Mouse (Mus musculus) hindbrain, embryonic 16.5 days (tissue): Measurements from ENCODE around the gene Sptb. TPM values are rescaled to one million over a fixed set of nuclear protein-coding genes. Genes with fewer than 3 reads are reported as not detected.

Experiments
- ATAC-seq: fragments of 200-750 bp; cut with Nextera tagmentation; 2 replicates; pipeline ENCODE4 v1.8.0; 2017; ENCODE audit warnings: moderate TSS enrichment, moderate library complexity
- H3K27ac ChIP-seq: fragments of 300-500 bp; sonication (generic); 2 replicates; pipeline ENCODE4 v1.5.1; 2014; ENCODE audit warnings: low read depth, mild to moderate bottlenecking, control low read depth, low read length, moderate library complexity
- H3K27me3 ChIP-seq: fragments of 300-500 bp; sonication (generic); replicated peaks from 2 replicates; pipeline ENCODE4 v1.6.1; 2014; ENCODE audit warnings: low read length; ENCODE audit not compliant: control insufficient read depth, insufficient read depth
- H3K36me3 ChIP-seq: fragments of 300-500 bp; sonication (generic); 2 replicates; pipeline ENCODE4 v1.6.1; 2014; ENCODE audit warnings: mild to moderate bottlenecking, low read length, moderate library complexity, mixed read lengths; ENCODE audit not compliant: control insufficient read depth, insufficient read depth
- H3K4me1 ChIP-seq: fragments of 300-500 bp; sonication (generic); 2 replicates; pipeline ENCODE4 v1.6.1; 2014; ENCODE audit warnings: low read depth, low read length; ENCODE audit not compliant: control insufficient read depth, insufficient read depth
- H3K4me2 ChIP-seq: fragments of 300-500 bp; sonication (generic); 2 replicates; pipeline ENCODE4 v1.6.1; 2014; ENCODE audit warnings: mild to moderate bottlenecking, low read length, control low read depth, moderate library complexity
- H3K4me3 ChIP-seq: fragments of 300-500 bp; sonication (generic); 2 replicates; pipeline ENCODE4 v1.5.1; 2014; ENCODE audit warnings: mild to moderate bottlenecking, low read length, control low read depth, moderate library complexity
- H3K9ac ChIP-seq: fragments of 300-500 bp; sonication (generic); 2 replicates; pipeline ENCODE4 v1.6.1; 2014; ENCODE audit warnings: low read depth, mild to moderate bottlenecking, control low read depth, low read length, moderate library complexity
- H3K9me3 ChIP-seq: fragments of 300-500 bp; sonication (generic); 2 replicates; pipeline ENCODE4 v1.6.1; 2014; ENCODE audit warnings: mild to moderate bottlenecking, low read length, moderate library complexity; ENCODE audit not compliant: control insufficient read depth
- WGBS: fragments of 180-500 bp; shearing (Covaris S2); extraction: QIAGEN DNeasy Blood & Tissue Kit; methylation state at CpG from one replicate; pipeline ENCODE4 v1.1.7; 2014; 5-methylcytosine and 5-hydroxymethylcytosine counted together
- polyA plus RNA-seq: library from polyadenylated mRNA; unstranded; fragments of >200 nt; fragmentation: Nextera tagmentation; extraction: Ambion mirVana; gene quantifications from 2 replicates; pipeline ENCODE4 v1.2.1, GENCODE M21; 2015

Sptb gene
- polyA plus RNA-seq, 1 experiment from 2014 or later: 7.0 TPM

- H3K9me3 ChIP-seq: no peaks in the 10 kb centered on the region
- H3K4me2 ChIP-seq: no peak overlapping the region
- 57% methylated on average over 5 of the region's 5 CpGs for WGBS
- no peak overlapping the region for H3K9ac ChIP-seq
- ATAC-seq: no peak
- no peak overlapping the region for H3K4me3 ChIP-seq
- no peaks in the 10 kb centered on the region for H3K27me3 ChIP-seq
- no peaks in the 10 kb centered on the region for H3K4me1 ChIP-seq
- H3K27ac ChIP-seq: no peak overlapping the region
- peaks cover 4% of the 10 kb centered on the region; the same call in 1 of the 2 replicates for H3K36me3 ChIP-seq
Observed at GRCm38 (mm10) chr12:76619847-76620246, 90.5 kb downstream of the Sptb start.

GRCm38 (mm10) chr12:76618175-76618574 lies 92.2 kb downstream of the Sptb start:
- H3K27me3 ChIP-seq: no peaks in the 10 kb centered on the region
- peak; percentile 43; the same call in 1 of the 2 replicates for ATAC-seq
- H3K4me1 ChIP-seq: no peaks in the 10 kb centered on the region
- H3K27ac ChIP-seq: no peak overlapping the region
- no peak overlapping the region for H3K4me3 ChIP-seq
- no peaks in the 10 kb centered on the region for H3K9me3 ChIP-seq
- WGBS: 61% methylated on average over 4 of the region's 4 CpGs
- H3K4me2 ChIP-seq: no peak overlapping the region
- peaks cover 4% of the 10 kb centered on the region; the same call in 1 of the 2 replicates for H3K36me3 ChIP-seq
- H3K9ac ChIP-seq: no peak overlapping the region

GRCm38 (mm10) chr12:76615580-76615937 lies 94.8 kb downstream of the Sptb start:
- no peaks in the 10 kb centered on the region for H3K9me3 ChIP-seq
- 72% methylated on average over 4 of the region's 4 CpGs for WGBS
- no peak overlapping the region for H3K27ac ChIP-seq

GRCm38 (mm10) chr12:76614868-76615579 lies 95.3 kb downstream of the Sptb start:
- no peaks in the 10 kb centered on the region for H3K36me3 ChIP-seq
- 60% methylated on average over 12 of the region's 12 CpGs for WGBS
- no peak overlapping the region for H3K4me2 ChIP-seq
- no peak for ATAC-seq
- H3K27me3 ChIP-seq: no peaks in the 10 kb centered on the region
- H3K4me1 ChIP-seq: no peaks in the 10 kb centered on the region
- no peak overlapping the region for H3K4me3 ChIP-seq
- H3K9ac ChIP-seq: no peak overlapping the region
- no peaks in the 10 kb centered on the region for H3K9me3 ChIP-seq
- H3K27ac ChIP-seq: no peak overlapping the region

More at GRCm38 (mm10) chr12:76615580-76615937, 94.8 kb downstream of the Sptb start:
- Histone ChIP-seq H3K9ac (no peak overlapping the region), H3K36me3 (no peaks in the 10 kb centered on the region), H3K4me1 (no peaks in the 10 kb centered on the region), H3K4me2 (no peak overlapping the region), H3K4me3 (no peak overlapping the region), H3K27me3 (no peaks in the 10 kb centered on the region)
- no peak for ATAC-seq

GRCm38 (mm10) chr12:76612621-76613020 lies 97.7 kb downstream of the Sptb start:
- no peak for ATAC-seq
- Histone ChIP-seq H3K4me1 (no peaks in the 10 kb centered on the region), H3K9me3 (no peaks in the 10 kb centered on the region), H3K9ac (no peak overlapping the region), H3K27ac (no peak overlapping the region), H3K36me3 (no peaks in the 10 kb centered on the region), H3K27me3 (no peaks in the 10 kb centered on the region), H3K4me2 (no peak overlapping the region), H3K4me3 (no peak overlapping the region)
- 84% methylated on average over 12 of the region's 12 CpGs for WGBS

- Histone ChIP-seq H3K36me3 (no peaks in the 10 kb centered on the region), H3K9ac (no peak overlapping the region), H3K4me3 (no peak overlapping the region), H3K27ac (no peak overlapping the region), H3K9me3 (no peaks in the 10 kb centered on the region), H3K27me3 (no peaks in the 10 kb centered on the region), H3K4me2 (no peak overlapping the region), H3K4me1 (no peaks in the 10 kb centered on the region)
- no peak for ATAC-seq
- WGBS: 80% methylated on average over 15 of the region's 15 CpGs
Observed at GRCm38 (mm10) chr12:76608997-76609565, 101.3 kb downstream of the Sptb start.

GRCm38 (mm10) chr12:76608241-76608640 lies 102.1 kb downstream of the Sptb start:
- no peak overlapping the region for H3K4me2 ChIP-seq
- peak; percentile 57; the same call in 1 of the 2 replicates for ATAC-seq
- H3K27ac ChIP-seq: no peak overlapping the region

GRCm38 (mm10) chr12:76605837-76606236 lies 104.5 kb downstream of the Sptb start:
- 70% methylated on average over 3 of the region's 3 CpGs for WGBS
- H3K27me3 ChIP-seq: no peaks in the 10 kb centered on the region
- H3K4me2 ChIP-seq: no peak overlapping the region
- 0 out of 2 replicates have a peak, but pooled peaks cover 2% of the 10 kb centered on the region for H3K36me3 ChIP-seq
- H3K4me1 ChIP-seq: no peaks in the 10 kb centered on the region
- H3K27ac ChIP-seq: no peak overlapping the region
- ATAC-seq: no peak
- no peaks in the 10 kb centered on the region for H3K9me3 ChIP-seq
- H3K4me3 ChIP-seq: no peak overlapping the region
- no peak overlapping the region for H3K9ac ChIP-seq

More at GRCm38 (mm10) chr12:76608241-76608640, 102.1 kb downstream of the Sptb start:
- WGBS: 69% methylated on average over 11 of the region's 11 CpGs
- Histone ChIP-seq H3K4me3 (no peak overlapping the region), H3K27me3 (no peaks in the 10 kb centered on the region), H3K9me3 (no peaks in the 10 kb centered on the region), H3K4me1 (no peaks in the 10 kb centered on the region), H3K36me3 (no peaks in the 10 kb centered on the region), H3K9ac (no peak overlapping the region)

GRCm38 (mm10) chr12:76604546-76604945 lies 105.8 kb downstream of the Sptb start:
- no peaks in the 10 kb centered on the region for H3K27me3 ChIP-seq
- H3K4me3 ChIP-seq: no peak overlapping the region
- 31% methylated on average over 4 of the region's 4 CpGs for WGBS
- H3K9me3 ChIP-seq: no peaks in the 10 kb centered on the region
- ATAC-seq: no peak
- no peak overlapping the region for H3K4me2 ChIP-seq
- H3K4me1 ChIP-seq: no peaks in the 10 kb centered on the region
- H3K27ac ChIP-seq: no peak overlapping the region
- H3K36me3 ChIP-seq: 0 out of 2 replicates have a peak, but pooled peaks cover 2% of the 10 kb centered on the region
- H3K9ac ChIP-seq: no peak overlapping the region
